Mouse (Mus musculus) heart, postnatal 0 days (tissue): ENCODE results near the gene Tdrd9.

Source experiments
- CTCF ChIP-seq: IDR thresholded peaks from 2 replicates; pipeline ENCODE4 v1.5.1; 2016; ENCODE audit warnings: antibody characterized with exemption, control low read depth, low read depth
- EP300 ChIP-seq: IDR thresholded peaks from 2 replicates; pipeline ENCODE4 v1.6.1; 2016; ENCODE audit warnings: antibody characterized with exemption, low read depth

DNA sequence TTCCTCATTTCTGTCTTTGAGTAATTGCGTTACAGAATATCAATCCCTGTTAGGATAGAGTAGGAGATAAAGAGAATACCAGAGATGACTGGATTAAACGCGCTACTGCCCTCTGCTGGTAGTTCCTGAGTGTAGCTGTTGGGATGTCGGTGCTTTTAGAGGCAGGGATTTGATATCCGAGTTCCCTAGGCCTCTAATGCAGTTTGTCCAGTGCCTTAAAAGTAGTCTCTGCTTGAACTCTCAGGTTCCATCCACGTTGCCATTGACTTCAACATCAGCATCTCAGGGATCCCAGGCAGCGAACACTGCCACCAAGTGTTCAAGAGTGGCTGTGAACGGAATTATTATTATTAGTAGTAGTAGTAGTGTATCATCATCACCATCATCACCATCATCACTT is 29.9 kb downstream of the Tdrd9 start:
- TF ChIP-seq CTCF (peak; percentile 61), EP300 (no peak)
